Mouse (Mus musculus): ENCODE measurements around the gene Nt5dc3. TPM values are rescaled to one million over a fixed set of nuclear protein-coding genes. Genes with fewer than 3 reads are reported as not detected.

Nt5dc3 gene
- polyA plus RNA-seq, 1 experiment from 2014 or later: 2.2 TPM

DNA sequence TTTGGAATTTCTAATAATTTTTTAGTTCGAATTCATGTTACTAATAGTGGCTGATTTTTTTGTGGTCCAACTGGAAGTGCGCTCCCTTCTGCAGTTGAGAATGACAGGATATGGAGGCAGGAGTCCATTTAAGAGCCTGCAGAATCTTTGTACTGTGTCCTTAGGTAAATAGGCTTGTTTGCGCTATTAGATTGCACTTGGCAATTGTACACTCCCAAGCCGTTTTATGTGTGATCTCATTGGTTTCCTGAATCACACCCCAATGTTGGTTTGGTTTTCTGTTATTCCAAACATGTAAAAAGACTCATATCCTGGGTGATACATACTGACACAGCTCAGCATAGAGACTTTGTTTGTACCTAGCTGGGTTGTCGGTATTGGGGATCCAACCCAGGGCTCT lies 4.8 kb downstream of the Nt5dc3 start:
- H3K9ac ChIP-seq (ENCODE audit: low read length): no peak overlapping the region
- no peak overlapping the region for H3K4me2 ChIP-seq (ENCODE audit: low read depth)
- H3K4me3 ChIP-seq (ENCODE audit: low read depth, low read length): no peak overlapping the region
- DNase-seq (ENCODE audit: low spot score): no peak
- H3K27me3 ChIP-seq (ENCODE audit: control insufficient read depth, insufficient read depth, low read length): peaks cover 12% of the 10 kb centered on the region
- no peak overlapping the region for H3K27ac ChIP-seq (ENCODE audit: low read depth, low read length)
- 0 out of 2 replicates have a peak, but pooled peaks cover 4% of the 10 kb centered on the region for H3K4me1 ChIP-seq (ENCODE audit: control insufficient read depth, insufficient read depth, low read length)
- WGBS: 86% methylated on average over 5 of the region's 5 CpGs
- H3K36me3 ChIP-seq (ENCODE audit: control insufficient read depth, insufficient read depth, low read length): no peaks in the 10 kb centered on the region
- H3K9me3 ChIP-seq (ENCODE audit: control insufficient read depth, low read length): no peaks in the 10 kb centered on the region
- ATAC-seq (ENCODE audit: insufficient read depth, low FRiP score, low TSS enrichment): no peak

DNA sequence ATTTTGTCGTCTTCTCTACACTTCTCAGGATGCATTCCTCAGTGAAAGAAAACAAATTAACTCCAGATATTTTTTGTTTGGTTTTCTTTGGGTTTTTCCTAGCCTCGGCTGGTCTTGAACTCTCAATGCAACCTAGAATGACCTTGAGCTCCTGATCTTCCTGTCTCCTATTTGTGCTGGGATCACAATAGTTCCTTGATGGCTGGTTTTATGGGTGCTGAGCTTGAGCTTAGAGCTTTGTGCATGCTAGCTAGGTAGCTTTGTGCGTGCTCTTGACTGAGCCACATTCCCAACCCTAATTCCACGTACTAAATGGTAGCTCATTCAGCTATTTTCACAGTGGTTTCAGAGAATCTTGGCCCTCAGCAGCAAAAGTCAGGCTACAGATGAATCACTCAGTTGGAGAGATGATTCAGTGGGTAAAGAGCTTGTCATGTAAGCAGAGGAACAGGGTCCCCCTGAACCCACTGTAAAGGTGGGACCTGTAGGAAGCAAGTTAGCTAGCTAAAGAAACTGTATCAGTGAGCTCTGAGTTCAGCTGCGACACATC lies 5.4 kb downstream of the Nt5dc3 start:
- H3K36me3 ChIP-seq (ENCODE audit: control insufficient read depth, insufficient read depth, low read length): no peaks in the 10 kb centered on the region
- H3K4me1 ChIP-seq (ENCODE audit: control insufficient read depth, insufficient read depth, low read length): 0 out of 2 replicates have a peak, but pooled peaks cover 4% of the 10 kb centered on the region
- H3K4me2 ChIP-seq (ENCODE audit: low read depth): no peak overlapping the region
- H3K9me3 ChIP-seq (ENCODE audit: control insufficient read depth, low read length): no peaks in the 10 kb centered on the region
- ATAC-seq (ENCODE audit: insufficient read depth, low FRiP score, low TSS enrichment) (no peak), DNase-seq (ENCODE audit: low spot score) (no peak)
- 89% methylated on average over 5 of the region's 5 CpGs for WGBS
- no peak overlapping the region for H3K27ac ChIP-seq (ENCODE audit: low read depth, low read length)
- H3K9ac ChIP-seq (ENCODE audit: low read length): no peak overlapping the region
- H3K4me3 ChIP-seq (ENCODE audit: low read depth, low read length): no peak overlapping the region
- H3K27me3 ChIP-seq (ENCODE audit: control insufficient read depth, insufficient read depth, low read length): peaks cover 10% of the 10 kb centered on the region

DNA sequence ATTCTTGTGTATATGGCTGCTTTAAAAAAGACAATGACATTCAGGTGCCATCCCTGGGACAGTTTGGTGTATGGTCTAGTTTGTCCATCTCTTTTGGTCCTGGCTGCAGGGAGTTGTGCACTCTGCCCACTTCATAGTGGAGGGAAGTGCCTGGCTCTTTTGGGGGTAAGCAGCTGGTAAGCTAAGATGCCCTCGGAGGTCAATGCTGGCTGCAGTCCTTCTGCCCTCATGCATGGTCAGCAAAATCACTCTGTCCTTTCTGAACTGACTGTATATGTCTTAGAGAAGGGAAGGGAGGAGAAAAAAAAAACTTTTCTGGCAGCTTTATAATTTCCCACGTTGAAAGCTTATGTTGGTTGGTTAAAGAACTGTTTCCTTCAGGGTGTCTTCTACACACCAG lies 6.6 kb downstream of the Nt5dc3 start:
- ATAC-seq (ENCODE audit: insufficient read depth, low FRiP score, low TSS enrichment) (no peak), DNase-seq (ENCODE audit: low spot score) (no peak)
- Histone ChIP-seq H3K9ac (ENCODE audit: low read length) (no peak overlapping the region), H3K27ac (ENCODE audit: low read depth, low read length) (no peak overlapping the region), H3K4me3 (ENCODE audit: low read depth, low read length) (no peak overlapping the region), H3K9me3 (ENCODE audit: control insufficient read depth, low read length) (no peaks in the 10 kb centered on the region), H3K36me3 (ENCODE audit: control insufficient read depth, insufficient read depth, low read length) (no peaks in the 10 kb centered on the region), H3K4me1 (ENCODE audit: control insufficient read depth, insufficient read depth, low read length) (no peaks in the 10 kb centered on the region), H3K27me3 (ENCODE audit: control insufficient read depth, insufficient read depth, low read length) (no peaks in the 10 kb centered on the region), H3K4me2 (ENCODE audit: low read depth) (no peak overlapping the region)
- 72% methylated on average over 2 of the region's 2 CpGs for WGBS

DNA sequence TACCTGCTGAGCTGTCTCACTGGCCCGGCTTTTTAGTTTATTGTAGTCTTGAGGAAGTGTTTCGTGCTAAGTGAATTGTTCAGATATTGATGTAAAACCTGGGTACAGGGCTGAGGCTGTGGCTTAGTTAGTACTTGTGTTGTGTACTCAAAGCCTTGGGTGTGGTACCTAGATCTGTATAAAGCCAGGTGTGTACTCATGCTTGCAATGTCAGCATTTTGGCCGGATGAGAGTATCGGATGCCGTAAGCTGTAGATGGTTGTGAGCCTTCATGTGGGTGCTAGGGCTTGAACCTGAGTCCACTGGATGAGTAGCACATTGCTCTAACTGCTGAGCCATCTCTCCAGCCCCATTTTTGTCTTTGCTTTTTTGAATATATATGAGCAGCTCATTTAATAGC lies 7.3 kb downstream of the Nt5dc3 start:
- no peak overlapping the region for H3K4me3 ChIP-seq (ENCODE audit: low read depth, low read length)
- no peak overlapping the region for H3K27ac ChIP-seq (ENCODE audit: low read depth, low read length)
- no peak overlapping the region for H3K9ac ChIP-seq (ENCODE audit: low read length)
- no peak overlapping the region for H3K4me2 ChIP-seq (ENCODE audit: low read depth)
- 92% methylated on average over 5 of the region's 5 CpGs for WGBS
- DNase-seq (ENCODE audit: low spot score): no peak
- H3K4me1 ChIP-seq (ENCODE audit: control insufficient read depth, insufficient read depth, low read length): no peaks in the 10 kb centered on the region
- no peak for ATAC-seq (ENCODE audit: insufficient read depth, low FRiP score, low TSS enrichment)
- no peaks in the 10 kb centered on the region for H3K9me3 ChIP-seq (ENCODE audit: control insufficient read depth, low read length)
- H3K36me3 ChIP-seq (ENCODE audit: control insufficient read depth, insufficient read depth, low read length): no peaks in the 10 kb centered on the region
- no peaks in the 10 kb centered on the region for H3K27me3 ChIP-seq (ENCODE audit: control insufficient read depth, insufficient read depth, low read length)

- no peaks in the 10 kb centered on the region for H3K9me3 ChIP-seq (ENCODE audit: control insufficient read depth, low read length)
- no peak overlapping the region for H3K27ac ChIP-seq (ENCODE audit: low read depth, low read length)
- no peaks in the 10 kb centered on the region for H3K27me3 ChIP-seq (ENCODE audit: control insufficient read depth, insufficient read depth, low read length)
- no peaks in the 10 kb centered on the region for H3K4me1 ChIP-seq (ENCODE audit: control insufficient read depth, insufficient read depth, low read length)
- ATAC-seq (ENCODE audit: insufficient read depth, low FRiP score, low TSS enrichment) (no peak), DNase-seq (ENCODE audit: low spot score) (no peak)
- H3K9ac ChIP-seq (ENCODE audit: low read length): no peak overlapping the region
- WGBS: 67% methylated on average over 5 of the region's 5 CpGs
- no peaks in the 10 kb centered on the region for H3K36me3 ChIP-seq (ENCODE audit: control insufficient read depth, insufficient read depth, low read length)
- H3K4me2 ChIP-seq (ENCODE audit: low read depth): no peak overlapping the region
- no peak overlapping the region for H3K4me3 ChIP-seq (ENCODE audit: low read depth, low read length)
Observed at GRCm38 (mm10) chr10:86788193-86788592, 9.4 kb downstream of the Nt5dc3 start.

- no peak overlapping the region for H3K27ac ChIP-seq (ENCODE audit: low read depth, low read length)
- no peak overlapping the region for H3K4me3 ChIP-seq (ENCODE audit: low read depth, low read length)
- H3K36me3 ChIP-seq (ENCODE audit: control insufficient read depth, insufficient read depth, low read length): no peaks in the 10 kb centered on the region
- no peak overlapping the region for H3K4me2 ChIP-seq (ENCODE audit: low read depth)
- no peaks in the 10 kb centered on the region for H3K9me3 ChIP-seq (ENCODE audit: control insufficient read depth, low read length)
- no peaks in the 10 kb centered on the region for H3K4me1 ChIP-seq (ENCODE audit: control insufficient read depth, insufficient read depth, low read length)
- ATAC-seq (ENCODE audit: insufficient read depth, low FRiP score, low TSS enrichment): no peak
- H3K27me3 ChIP-seq (ENCODE audit: control insufficient read depth, insufficient read depth, low read length): no peaks in the 10 kb centered on the region
- DNase-seq (ENCODE audit: low spot score): no peak
- H3K9ac ChIP-seq (ENCODE audit: low read length): no peak overlapping the region
- 76% methylated on average over 7 of the region's 7 CpGs for WGBS
Observed at GRCm38 (mm10) chr10:86789146-86789672, 10.4 kb downstream of the Nt5dc3 start.

DNA sequence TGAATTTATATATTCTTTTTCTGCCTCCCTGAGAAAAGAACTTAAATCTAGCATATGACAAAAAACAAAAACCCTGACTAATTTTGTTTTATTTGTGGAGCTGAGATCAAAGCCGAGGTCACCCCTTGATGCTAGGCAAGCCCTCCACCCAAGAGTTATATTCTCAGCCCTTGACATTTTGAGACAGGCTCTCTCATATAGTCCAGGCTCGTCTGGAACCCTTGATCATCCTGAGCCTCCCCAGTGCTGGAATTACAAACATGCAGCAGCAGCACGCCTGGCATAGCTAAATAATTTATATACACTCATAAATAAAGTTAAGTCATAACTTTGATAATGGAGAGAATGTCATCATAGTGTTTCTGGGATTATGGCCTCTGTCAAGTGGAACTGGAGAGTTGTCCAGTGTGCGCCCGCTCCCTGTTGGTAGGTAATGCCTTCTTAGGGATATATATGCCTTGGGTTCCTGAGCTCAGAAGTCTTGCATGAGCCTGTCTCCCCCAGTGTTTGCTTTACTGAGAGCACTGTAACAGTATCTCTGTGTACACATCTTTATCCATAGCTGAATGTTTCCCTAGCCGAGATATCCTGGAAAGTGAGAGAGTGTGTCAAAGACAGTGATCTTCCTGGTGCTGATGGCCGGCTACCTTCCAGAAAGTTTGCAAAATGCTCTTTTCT lies 12.8 kb downstream of the Nt5dc3 start:
- no peak overlapping the region for H3K4me2 ChIP-seq (ENCODE audit: low read depth)
- H3K4me1 ChIP-seq (ENCODE audit: control insufficient read depth, insufficient read depth, low read length): no peaks in the 10 kb centered on the region
- H3K36me3 ChIP-seq (ENCODE audit: control insufficient read depth, insufficient read depth, low read length): no peaks in the 10 kb centered on the region
- H3K27ac ChIP-seq (ENCODE audit: low read depth, low read length): no peak overlapping the region
- H3K4me3 ChIP-seq (ENCODE audit: low read depth, low read length): no peak overlapping the region
- no peak for ATAC-seq (ENCODE audit: insufficient read depth, low FRiP score, low TSS enrichment)
- WGBS: 68% methylated on average over 7 of the region's 7 CpGs
- H3K27me3 ChIP-seq (ENCODE audit: control insufficient read depth, insufficient read depth, low read length): no peaks in the 10 kb centered on the region
- no peak for DNase-seq (ENCODE audit: low spot score)
- no peak overlapping the region for H3K9ac ChIP-seq (ENCODE audit: low read length)
- H3K9me3 ChIP-seq (ENCODE audit: control insufficient read depth, low read length): no peaks in the 10 kb centered on the region

GRCm38 (mm10) chr10:86793509-86793951 lies 14.7 kb downstream of the Nt5dc3 start:
- no peak overlapping the region for H3K4me3 ChIP-seq (ENCODE audit: low read depth, low read length)
- WGBS: 62% methylated on average over 2 of the region's 2 CpGs
- H3K36me3 ChIP-seq (ENCODE audit: control insufficient read depth, insufficient read depth, low read length): no peaks in the 10 kb centered on the region
- H3K27me3 ChIP-seq (ENCODE audit: control insufficient read depth, insufficient read depth, low read length): no peaks in the 10 kb centered on the region
- H3K9ac ChIP-seq (ENCODE audit: low read length): no peak overlapping the region
- ATAC-seq (ENCODE audit: insufficient read depth, low FRiP score, low TSS enrichment): no peak
- H3K9me3 ChIP-seq (ENCODE audit: control insufficient read depth, low read length): no peaks in the 10 kb centered on the region
- no peak for DNase-seq (ENCODE audit: low spot score)
- no peak overlapping the region for H3K4me2 ChIP-seq (ENCODE audit: low read depth)
- H3K27ac ChIP-seq (ENCODE audit: low read depth, low read length): no peak overlapping the region
- no peaks in the 10 kb centered on the region for H3K4me1 ChIP-seq (ENCODE audit: control insufficient read depth, insufficient read depth, low read length)

GRCm38 (mm10) chr10:86794196-86794595 lies 15.4 kb downstream of the Nt5dc3 start:
- ATAC-seq (ENCODE audit: insufficient read depth, low FRiP score, low TSS enrichment): no peak

More at GRCm38 (mm10) chr10:86794196-86794595, 15.4 kb downstream of the Nt5dc3 start:
- H3K9ac ChIP-seq (ENCODE audit: low read length): no peak overlapping the region
- H3K4me2 ChIP-seq (ENCODE audit: low read depth): no peak overlapping the region
- no peak overlapping the region for H3K4me3 ChIP-seq (ENCODE audit: low read depth, low read length)
- 92% methylated on average over 4 of the region's 4 CpGs for WGBS
- no peaks in the 10 kb centered on the region for H3K4me1 ChIP-seq (ENCODE audit: control insufficient read depth, insufficient read depth, low read length)
- no peak overlapping the region for H3K27ac ChIP-seq (ENCODE audit: low read depth, low read length)
- no peaks in the 10 kb centered on the region for H3K9me3 ChIP-seq (ENCODE audit: control insufficient read depth, low read length)
- no peak for DNase-seq (ENCODE audit: low spot score)
- H3K27me3 ChIP-seq (ENCODE audit: control insufficient read depth, insufficient read depth, low read length): no peaks in the 10 kb centered on the region
- H3K36me3 ChIP-seq (ENCODE audit: control insufficient read depth, insufficient read depth, low read length): no peaks in the 10 kb centered on the region
